Mouse (Mus musculus) myocyte (in vitro differentiated cells): Measurements from ENCODE around the gene Ago1. TPM values are rescaled to one million over a fixed set of nuclear protein-coding genes. Genes with fewer than 3 reads are reported as not detected.

Experiments used
- H3K27me3 ChIP-seq: one replicate; pipeline ENCODE4 v1.6.1; 2011; ENCODE audit not compliant: control insufficient read depth, insufficient read depth, insufficient read length
- H3K36me3 ChIP-seq: one replicate; pipeline ENCODE4 v1.6.1; 2011; ENCODE audit not compliant: control insufficient read depth, insufficient read depth
- H3K4me2 ChIP-seq: one replicate; pipeline ENCODE4 v1.6.1; 2011; ENCODE audit warnings: low read depth, control low read depth
- H3K4me3 ChIP-seq: one replicate; pipeline ENCODE4 v1.5.1; 2011; ENCODE audit warnings: mild to moderate bottlenecking, control low read depth, moderate library complexity
- H3K79me2 ChIP-seq: one replicate; pipeline ENCODE4 v1.6.1; 2011; ENCODE audit not compliant: control insufficient read depth, insufficient read depth
- H3ac ChIP-seq: one replicate; pipeline ENCODE4 v1.6.1; 2011; ENCODE audit not compliant: control insufficient read depth, insufficient read length
- CEBPB ChIP-seq: IDR thresholded peaks from 2 replicates; pipeline ENCODE4 v1.6.1; 2011; ENCODE audit warnings: mild to moderate bottlenecking, moderate library complexity; ENCODE audit not compliant: poor library complexity, insufficient read depth, severe bottlenecking
- E2F4 ChIP-seq: IDR thresholded peaks from one replicate; pipeline ENCODE4 v1.6.1; 2011; ENCODE audit warnings: mild to moderate bottlenecking, control low read depth, moderate library complexity; ENCODE audit not compliant: insufficient read depth
- MAX ChIP-seq: IDR thresholded peaks from one replicate; pipeline ENCODE4 v1.6.1; 2011; ENCODE audit warnings: low read depth, mild to moderate bottlenecking, control low read depth
- MYOD1 ChIP-seq, 3 experiments: IDR thresholded peaks; one replicate each; pipeline ENCODE4 v1.6.1; 2011; ENCODE audit warnings: control low read depth in 2 of 3, low read depth in 2 of 3, mild to moderate bottlenecking in 2 of 3, moderate library complexity in 1 of 3; ENCODE audit not compliant: insufficient read length in 2 of 3, control insufficient read depth in 1 of 3
- MYOG ChIP-seq, 3 experiments: IDR thresholded peaks; one replicate each; pipeline ENCODE4 v1.6.1; 2011; ENCODE audit warnings: control low read depth in 2 of 3, low read depth in 2 of 3, mild to moderate bottlenecking in 2 of 3; ENCODE audit not compliant: insufficient read length in 2 of 3, control insufficient read depth in 1 of 3, insufficient read depth in 1 of 3
- POLR2A ChIP-seq: IDR thresholded peaks from one replicate; pipeline ENCODE4 v1.6.1; 2011; ENCODE audit warnings: low read depth, mild to moderate bottlenecking, control low read depth, moderate library complexity; ENCODE audit not compliant: insufficient read length
- POLR2AphosphoS2 ChIP-seq: IDR thresholded peaks from one replicate; pipeline ENCODE4 v1.6.1; 2011; ENCODE audit warnings: low read depth, control low read depth; ENCODE audit not compliant: insufficient read length
- REST ChIP-seq: IDR thresholded peaks from one replicate; pipeline ENCODE4 v1.6.1; 2011; ENCODE audit warnings: mild to moderate bottlenecking, control low read depth, moderate library complexity; ENCODE audit not compliant: insufficient read depth, insufficient read length
- SRF ChIP-seq: IDR thresholded peaks from one replicate; pipeline ENCODE4 v1.6.1; 2011; ENCODE audit warnings: low read depth; ENCODE audit not compliant: control insufficient read depth, insufficient read length
- TCF12 ChIP-seq: IDR thresholded peaks from one replicate; pipeline ENCODE4 v1.6.1; 2011; ENCODE audit warnings: mild to moderate bottlenecking, control low read depth; ENCODE audit not compliant: poor library complexity, insufficient read depth, severe bottlenecking
- TCF3 ChIP-seq: IDR thresholded peaks from one replicate; pipeline ENCODE4 v1.6.1; 2011; ENCODE audit warnings: low read depth, control low read depth; ENCODE audit not compliant: insufficient read length
- USF1 ChIP-seq: IDR thresholded peaks from one replicate; pipeline ENCODE4 v1.6.1; 2011; ENCODE audit warnings: low read depth, mild to moderate bottlenecking, control low read depth, moderate library complexity
- polyA plus RNA-seq: library from polyadenylated mRNA; unstranded; fragments of >200 nt; fragmentation: generic; extraction: Trizol; gene quantifications from one replicate; pipeline ENCODE4 v1.2.1, GENCODE M21; 2012; ENCODE audit warnings: missing spikeins

Ago1 gene
- polyA plus RNA-seq, 1 experiment, result 8.4 TPM

DNA sequence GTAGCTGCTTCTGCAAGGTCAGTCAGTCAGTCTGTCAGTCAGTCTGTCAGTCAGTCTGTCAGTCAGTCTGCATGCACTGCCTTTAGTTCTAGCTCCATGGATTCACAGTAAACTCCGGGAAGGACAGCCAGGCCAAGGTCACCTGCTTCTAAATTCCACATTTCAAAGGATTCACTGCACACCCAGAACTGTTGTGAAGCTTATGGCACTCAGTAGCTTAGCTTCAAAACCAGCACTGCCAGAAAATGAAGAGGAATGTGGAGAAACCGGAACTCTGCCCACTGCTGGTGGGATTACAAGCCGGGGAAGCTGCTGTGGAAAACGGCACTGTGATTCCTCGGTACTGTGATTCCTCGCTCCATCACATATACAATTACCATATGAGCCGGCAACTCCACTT lies 12.9 kb downstream of the Ago1 start:
- no peak for TF ChIP-seq USF1
- no peak for TF ChIP-seq REST
- TF ChIP-seq SRF, result no peak
- no peak for TF ChIP-seq CEBPB
- no peak for TF ChIP-seq TCF12
- no peak for TF ChIP-seq MAX
- no peak for TF ChIP-seq E2F4
- no peak for TF ChIP-seq TCF3
- TF ChIP-seq POLR2A, result no peak
- no peak for TF ChIP-seq MYOG (IDR thresholded peaks at IDR 0.05; ENCODE audit: control insufficient read depth in 1 of 3, insufficient read depth in 1 of 3, insufficient read length in 2 of 3, low read depth in 2 of 3)
- TF ChIP-seq POLR2AphosphoS2, result no peak
- no peak for TF ChIP-seq MYOD1 (IDR thresholded peaks at IDR 0.05; ENCODE audit: control insufficient read depth in 1 of 3, insufficient read length in 2 of 3, low read depth in 2 of 3)

DNA sequence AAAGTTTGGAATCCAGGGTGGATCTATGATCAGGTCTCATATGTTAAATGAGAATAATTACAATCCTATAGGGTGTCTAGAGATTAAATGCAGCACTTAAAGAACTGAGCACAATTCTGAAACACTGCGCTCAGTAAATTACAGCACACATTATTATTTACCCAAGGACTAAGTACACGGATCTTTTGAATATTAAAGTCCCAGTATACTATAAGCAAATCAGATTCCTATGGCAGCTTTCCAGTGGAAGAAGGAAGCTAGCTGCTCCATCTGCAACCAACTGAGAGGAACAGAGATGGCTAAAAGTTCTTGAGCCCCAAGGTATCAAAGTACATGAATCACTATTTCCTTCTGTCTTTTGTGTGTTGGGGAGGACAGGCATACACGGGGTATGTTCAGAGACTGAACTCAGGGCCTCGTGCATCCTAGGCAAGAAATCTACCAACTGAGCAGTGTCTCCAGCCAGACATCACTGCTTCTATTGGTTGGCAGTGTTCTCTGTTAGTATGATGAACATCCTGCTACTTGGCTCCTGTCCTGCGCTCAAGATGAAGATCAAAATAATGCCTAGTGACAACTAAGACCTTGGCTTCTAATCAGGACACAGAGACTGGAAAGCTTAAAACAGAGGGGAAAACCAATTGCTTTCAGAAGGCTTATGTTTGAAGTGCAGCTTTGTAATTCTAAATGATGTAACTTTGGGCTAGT lies 13.7 kb downstream of the Ago1 start:
- H3K79me2 ChIP-seq, result no peaks in the 10 kb centered on the region
- no peak overlapping the region for H3ac ChIP-seq
- no peak overlapping the region for H3K4me3 ChIP-seq
- no peaks in the 10 kb centered on the region for H3K27me3 ChIP-seq
- TF ChIP-seq MYOG (IDR thresholded peaks at IDR 0.05; ENCODE audit: control insufficient read depth in 1 of 3, insufficient read depth in 1 of 3, insufficient read length in 2 of 3, low read depth in 2 of 3), result no peak
- H3K4me2 ChIP-seq, result no peak overlapping the region
- H3K36me3 ChIP-seq, result no peaks in the 10 kb centered on the region

More for the DNA sequence above, 12.9 kb downstream of the Ago1 start:
- Histone ChIP-seq H3K4me2 (no peak overlapping the region), H3K36me3 (no peaks in the 10 kb centered on the region), H3K27me3 (no peaks in the 10 kb centered on the region), H3K4me3 (no peak overlapping the region), H3ac (no peak overlapping the region), H3K79me2 (no peaks in the 10 kb centered on the region)

DNA sequence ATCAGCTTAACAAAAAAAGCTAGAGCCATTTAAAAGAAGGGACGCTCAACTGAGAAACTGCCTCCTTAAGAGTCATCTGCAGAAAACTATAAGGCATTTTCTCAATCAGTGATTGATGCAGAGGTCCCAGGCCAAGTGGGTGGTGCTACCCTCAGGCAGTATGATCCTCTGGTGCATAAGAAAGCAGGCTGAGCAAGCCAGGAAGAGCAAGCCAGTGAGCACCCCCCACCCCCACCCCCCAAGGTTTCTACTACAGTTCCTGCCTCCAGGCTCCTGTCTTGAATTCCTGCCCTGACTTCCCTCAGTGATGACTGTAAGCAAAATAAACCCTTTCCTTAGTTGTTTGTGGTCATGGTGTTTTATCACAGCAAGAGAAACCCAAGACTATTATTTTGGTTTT lies 18.1 kb downstream of the Ago1 start:
- H3K4me2 ChIP-seq, result no peak overlapping the region
- no peaks in the 10 kb centered on the region for H3K79me2 ChIP-seq
- H3ac ChIP-seq, result no peak overlapping the region
- H3K4me3 ChIP-seq, result no peak overlapping the region
- H3K36me3 ChIP-seq, result no peaks in the 10 kb centered on the region
- TF ChIP-seq TCF3 (no peak), MAX (no peak), TCF12 (no peak), POLR2A (no peak)
- H3K27me3 ChIP-seq, result no peaks in the 10 kb centered on the region

DNA sequence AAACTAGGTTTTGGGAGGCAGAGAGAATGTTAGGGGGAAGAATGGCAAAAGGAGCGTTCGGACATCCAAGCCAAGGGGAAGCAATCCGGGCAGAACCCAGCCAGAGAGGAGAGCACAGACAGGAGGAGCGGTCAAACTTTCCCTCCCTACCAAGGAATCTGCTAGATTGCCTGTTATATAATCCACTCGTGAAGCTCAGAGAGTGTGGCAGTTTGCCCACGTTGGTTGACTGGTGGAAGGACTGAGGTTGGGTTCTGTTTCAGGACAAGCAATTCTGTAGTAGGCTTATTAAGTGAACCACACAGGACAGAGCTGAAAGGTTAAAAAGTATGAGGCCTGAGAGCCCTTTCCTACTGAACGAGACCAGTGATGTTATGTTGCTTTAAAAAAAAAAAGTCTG lies 21.3 kb downstream of the Ago1 start:
- Histone ChIP-seq H3K4me3 (no peak overlapping the region), H3K79me2 (no peaks in the 10 kb centered on the region), H3K36me3 (peaks cover 4% of the 10 kb centered on the region), H3K27me3 (no peaks in the 10 kb centered on the region), H3K4me2 (no peak overlapping the region), H3ac (no peak overlapping the region)
- TF ChIP-seq MYOD1 (IDR thresholded peaks at IDR 0.05; ENCODE audit: control insufficient read depth in 1 of 3, insufficient read length in 2 of 3, low read depth in 2 of 3) (no peak), E2F4 (no peak), CEBPB (no peak), REST (no peak)

DNA sequence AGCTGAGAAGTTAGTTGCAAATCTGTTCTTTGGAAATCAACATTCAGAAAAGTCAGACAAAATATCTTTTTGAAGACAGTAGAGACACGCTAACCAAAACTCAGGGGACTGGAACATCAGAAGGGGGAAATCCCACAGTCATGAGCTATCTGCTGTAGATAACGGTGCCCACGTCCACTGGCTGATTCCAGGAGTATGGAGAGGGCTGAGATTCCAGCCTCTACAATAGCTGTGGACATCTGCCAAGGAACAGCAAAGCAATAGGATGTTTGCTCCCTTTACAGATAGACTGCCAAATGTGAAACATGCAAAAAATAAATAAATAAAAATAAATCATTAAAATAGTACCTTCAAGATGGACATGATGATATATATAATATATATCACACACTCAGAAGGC lies 23.9 kb downstream of the Ago1 start:
- TF ChIP-seq SRF (no peak), REST (no peak), TCF12 (no peak)
- peaks cover 22% of the 10 kb centered on the region for H3K36me3 ChIP-seq
- H3K79me2 ChIP-seq, result no peaks in the 10 kb centered on the region
- H3K4me3 ChIP-seq, result no peak overlapping the region
- H3K4me2 ChIP-seq, result no peak overlapping the region
- H3ac ChIP-seq, result no peak overlapping the region
- no peaks in the 10 kb centered on the region for H3K27me3 ChIP-seq

DNA sequence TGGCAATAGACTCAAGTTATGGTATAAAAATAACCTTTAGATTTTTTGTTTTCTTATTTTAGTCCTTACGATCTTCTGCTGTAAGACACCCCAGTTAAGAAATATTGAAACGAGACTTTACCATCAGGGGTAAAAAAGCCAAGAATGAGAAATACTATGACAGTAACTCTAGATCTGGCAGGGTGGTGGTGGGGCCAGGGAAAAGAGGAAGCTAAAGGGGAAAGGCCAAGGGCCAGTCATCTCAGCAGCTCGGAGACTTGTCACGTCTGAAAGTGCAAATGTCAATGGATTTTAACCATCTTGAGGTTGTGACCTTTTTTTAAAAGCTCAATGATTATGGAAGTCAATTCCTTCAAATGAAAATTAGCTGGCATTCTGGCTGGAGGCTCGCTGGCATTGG lies 30.1 kb downstream of the Ago1 start:
- no peak overlapping the region for H3ac ChIP-seq
- H3K79me2 ChIP-seq, result no peaks in the 10 kb centered on the region
- no peak for TF ChIP-seq MYOD1 (IDR thresholded peaks at IDR 0.05; ENCODE audit: control insufficient read depth in 1 of 3, insufficient read length in 2 of 3, low read depth in 2 of 3)
- no peak for TF ChIP-seq MYOG (IDR thresholded peaks at IDR 0.05; ENCODE audit: control insufficient read depth in 1 of 3, insufficient read depth in 1 of 3, insufficient read length in 2 of 3, low read depth in 2 of 3)
- no peak for TF ChIP-seq TCF12
- no peak for TF ChIP-seq USF1
- no peak for TF ChIP-seq MAX
- TF ChIP-seq REST, result no peak
- no peak for TF ChIP-seq CEBPB
- no peak for TF ChIP-seq TCF3
- TF ChIP-seq POLR2AphosphoS2, result no peak
- no peak for TF ChIP-seq SRF
- no peak for TF ChIP-seq POLR2A
- TF ChIP-seq E2F4, result no peak
- no peak overlapping the region for H3K4me2 ChIP-seq
- no peaks in the 10 kb centered on the region for H3K27me3 ChIP-seq
- H3K4me3 ChIP-seq, result no peak overlapping the region
- peaks cover 23% of the 10 kb centered on the region for H3K36me3 ChIP-seq
